Mouse (Mus musculus) liver, embryonic 16.5 days (tissue): ENCODE measurements around the gene Zeb2. TPM values are rescaled to one million over a fixed set of nuclear protein-coding genes. Genes with fewer than 3 reads are reported as not detected.

Experiments
- ATAC-seq: fragments of 200-750 bp; cut with Nextera tagmentation; 2 replicates; pipeline ENCODE4 v1.8.0; 2017; ENCODE audit warnings: low read depth, mild to moderate bottlenecking, moderate number of reproducible peaks, moderate library complexity
- H3K27ac ChIP-seq: fragments of 300-500 bp; sonication (generic); 2 replicates; pipeline ENCODE4 v1.5.1; 2014; ENCODE audit warnings: mild to moderate bottlenecking, low read length
- H3K27me3 ChIP-seq: fragments of 300-500 bp; sonication (generic); 2 replicates; pipeline ENCODE4 v1.6.1; 2014; ENCODE audit warnings: low read depth, low read length, mixed read lengths; ENCODE audit not compliant: control insufficient read depth, insufficient read depth
- H3K36me3 ChIP-seq: fragments of 300-500 bp; sonication (generic); 2 replicates; pipeline ENCODE4 v1.6.1; 2014; ENCODE audit warnings: mild to moderate bottlenecking; ENCODE audit not compliant: control insufficient read depth, insufficient read depth
- H3K4me1 ChIP-seq: fragments of 300-500 bp; sonication (generic); 2 replicates; pipeline ENCODE4 v1.6.1; 2014; ENCODE audit warnings: low read depth, low read length, mixed read lengths; ENCODE audit not compliant: control insufficient read depth
- H3K4me2 ChIP-seq: fragments of 300-500 bp; sonication (generic); 2 replicates; pipeline ENCODE4 v1.6.1; 2014; ENCODE audit warnings: low read depth, low read length, mixed read lengths
- H3K4me3 ChIP-seq: fragments of 300-500 bp; sonication (generic); 2 replicates; pipeline ENCODE4 v1.5.1; 2014; ENCODE audit warnings: low read depth, mild to moderate bottlenecking, low read length
- H3K9ac ChIP-seq: fragments of 300-500 bp; sonication (generic); 2 replicates; pipeline ENCODE4 v1.6.1; 2014; ENCODE audit warnings: low read depth, low read length
- H3K9me3 ChIP-seq: fragments of 300-500 bp; sonication (generic); replicated peaks from 2 replicates; pipeline ENCODE4 v1.6.1; 2016; ENCODE audit warnings: low read length; ENCODE audit not compliant: control insufficient read depth
- WGBS: fragments of 180-500 bp; shearing (Covaris S2); extraction: QIAGEN DNeasy Blood & Tissue Kit; methylation state at CpG from one replicate; pipeline ENCODE4 v1.1.7; 2014; ENCODE audit not compliant: insufficient replicate concordance; 5-methylcytosine and 5-hydroxymethylcytosine counted together
- polyA plus RNA-seq: library from polyadenylated mRNA; unstranded; fragments of >200 nt; fragmentation: Nextera tagmentation; extraction: Ambion mirVana; gene quantifications from 2 replicates; pipeline ENCODE4 v1.2.1, GENCODE M21; 2015

The Zeb2 gene
- polyA plus RNA-seq, 1 experiment from 2014 or later: 12.1 TPM

GRCm38 (mm10) chr2:45096638-45097247 lies 20.5 kb downstream of the Zeb2 start:
- Histone ChIP-seq H3K9ac (no peak overlapping the region), H3K9me3 (no peaks in the 10 kb centered on the region), H3K4me2 (no peak overlapping the region), H3K27me3 (no peaks in the 10 kb centered on the region), H3K4me1 (peaks cover 29% of the 10 kb centered on the region), H3K4me3 (no peak overlapping the region), H3K27ac (no peak overlapping the region), H3K36me3 (peaks cover 6% of the 10 kb centered on the region)
- no peak for ATAC-seq
- WGBS: 64% methylated on average over 10 of the region's 10 CpGs

- Histone ChIP-seq H3K27me3 (no peaks in the 10 kb centered on the region), H3K9me3 (no peaks in the 10 kb centered on the region), H3K4me3 (no peak overlapping the region), H3K4me2 (no peak overlapping the region), H3K9ac (no peak overlapping the region), H3K36me3 (peaks cover 6% of the 10 kb centered on the region), H3K4me1 (peaks cover 22% of the 10 kb centered on the region), H3K27ac (no peak overlapping the region)
- no peak for ATAC-seq
- WGBS: 71% methylated on average over 9 of the region's 9 CpGs
Measured at GRCm38 (mm10) chr2:45095825-45096224, 21.4 kb downstream of the Zeb2 start.

DNA sequence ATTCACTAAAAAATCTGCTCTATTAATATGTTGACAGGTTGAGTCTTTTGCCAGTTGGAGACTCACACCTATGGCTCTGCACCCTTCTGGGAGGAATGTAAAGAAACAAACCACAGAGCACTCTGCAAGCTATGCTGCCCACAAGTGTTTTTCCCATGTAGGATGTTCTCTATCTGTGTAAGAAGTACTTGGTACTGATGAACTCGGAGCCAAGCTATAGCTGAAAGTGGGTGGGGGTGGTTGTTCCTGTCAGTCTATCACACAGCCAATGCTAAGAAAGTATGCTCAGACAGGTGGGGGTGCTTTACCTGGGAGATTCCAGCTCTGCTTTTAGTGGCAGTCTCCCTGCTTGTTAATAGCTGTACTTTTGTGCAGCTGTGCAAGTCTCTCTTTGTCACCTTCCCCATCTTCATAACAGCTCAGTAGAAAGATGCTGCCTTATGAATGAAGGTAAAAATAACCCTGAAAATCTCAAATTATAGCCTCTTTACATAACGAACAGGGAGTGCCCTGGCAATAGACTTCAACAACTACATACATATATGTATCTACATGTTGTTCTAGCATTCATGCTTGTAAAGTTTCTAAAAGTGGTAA lies 22.7 kb downstream of the Zeb2 start:
- H3K27me3 ChIP-seq: no peaks in the 10 kb centered on the region
- H3K27ac ChIP-seq: no peak overlapping the region
- no peak overlapping the region for H3K4me3 ChIP-seq
- peaks cover 11% of the 10 kb centered on the region for H3K4me1 ChIP-seq
- ATAC-seq: no peak
- H3K36me3 ChIP-seq: peaks cover 6% of the 10 kb centered on the region
- no peak overlapping the region for H3K9ac ChIP-seq
- no peak overlapping the region for H3K4me2 ChIP-seq
- 68% methylated on average over 2 of the region's 2 CpGs for WGBS
- no peaks in the 10 kb centered on the region for H3K9me3 ChIP-seq

DNA sequence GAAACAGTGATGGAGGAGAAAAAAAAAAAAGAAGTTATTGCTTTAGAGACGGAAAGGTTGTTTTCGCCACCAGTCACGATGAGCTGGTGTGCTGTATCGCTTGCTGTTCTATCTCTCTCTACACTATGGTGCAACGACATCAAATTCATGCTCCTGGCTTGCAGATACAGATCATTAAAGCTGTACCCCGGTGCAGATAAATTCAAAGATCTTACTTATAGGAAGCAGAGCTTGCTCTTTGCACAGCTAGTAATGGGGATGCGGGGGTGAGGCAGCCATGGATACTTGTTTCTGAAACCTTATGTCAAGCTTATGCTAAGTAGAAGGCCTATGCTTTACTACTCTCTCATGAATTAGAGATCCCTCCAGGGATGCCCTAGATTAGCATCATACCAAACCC lies 23.7 kb downstream of the Zeb2 start:
- ATAC-seq: no peak
- Histone ChIP-seq H3K4me3 (no peak overlapping the region), H3K4me2 (no peak overlapping the region), H3K27me3 (no peaks in the 10 kb centered on the region), H3K9ac (no peak overlapping the region), H3K4me1 (peaks cover 12% of the 10 kb centered on the region), H3K27ac (no peak overlapping the region), H3K9me3 (no peaks in the 10 kb centered on the region), H3K36me3 (peaks cover 3% of the 10 kb centered on the region; the same call in 1 of the 2 replicates)
- 87% methylated on average over 7 of the region's 7 CpGs for WGBS

DNA sequence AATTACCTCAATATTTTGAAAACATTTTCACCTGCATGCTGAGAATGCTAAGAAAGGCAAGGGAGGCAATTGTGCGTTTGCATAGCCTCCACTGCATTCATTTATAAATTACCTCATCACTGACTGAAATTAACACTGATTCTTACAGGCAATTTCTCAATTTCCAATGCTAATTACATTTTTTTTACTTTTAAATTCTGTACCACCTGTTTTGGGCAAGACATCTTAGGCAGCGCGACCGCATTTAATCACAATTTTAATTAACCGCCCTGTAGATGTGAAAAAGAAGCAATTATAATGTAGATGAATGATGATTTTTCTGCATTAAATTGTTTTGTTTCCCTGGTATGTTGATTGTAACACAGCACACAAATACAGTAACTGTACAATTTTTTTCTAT lies 24.5 kb downstream of the Zeb2 start:
- no peak overlapping the region for H3K27ac ChIP-seq
- ATAC-seq: no peak
- peaks cover 3% of the 10 kb centered on the region; the same call in 1 of the 2 replicates for H3K36me3 ChIP-seq
- H3K27me3 ChIP-seq: no peaks in the 10 kb centered on the region
- WGBS: 92% methylated on average over 5 of the region's 5 CpGs
- H3K9ac ChIP-seq: no peak overlapping the region
- H3K9me3 ChIP-seq: no peaks in the 10 kb centered on the region
- peaks cover 11% of the 10 kb centered on the region for H3K4me1 ChIP-seq
- H3K4me2 ChIP-seq: no peak overlapping the region
- H3K4me3 ChIP-seq: no peak overlapping the region

DNA sequence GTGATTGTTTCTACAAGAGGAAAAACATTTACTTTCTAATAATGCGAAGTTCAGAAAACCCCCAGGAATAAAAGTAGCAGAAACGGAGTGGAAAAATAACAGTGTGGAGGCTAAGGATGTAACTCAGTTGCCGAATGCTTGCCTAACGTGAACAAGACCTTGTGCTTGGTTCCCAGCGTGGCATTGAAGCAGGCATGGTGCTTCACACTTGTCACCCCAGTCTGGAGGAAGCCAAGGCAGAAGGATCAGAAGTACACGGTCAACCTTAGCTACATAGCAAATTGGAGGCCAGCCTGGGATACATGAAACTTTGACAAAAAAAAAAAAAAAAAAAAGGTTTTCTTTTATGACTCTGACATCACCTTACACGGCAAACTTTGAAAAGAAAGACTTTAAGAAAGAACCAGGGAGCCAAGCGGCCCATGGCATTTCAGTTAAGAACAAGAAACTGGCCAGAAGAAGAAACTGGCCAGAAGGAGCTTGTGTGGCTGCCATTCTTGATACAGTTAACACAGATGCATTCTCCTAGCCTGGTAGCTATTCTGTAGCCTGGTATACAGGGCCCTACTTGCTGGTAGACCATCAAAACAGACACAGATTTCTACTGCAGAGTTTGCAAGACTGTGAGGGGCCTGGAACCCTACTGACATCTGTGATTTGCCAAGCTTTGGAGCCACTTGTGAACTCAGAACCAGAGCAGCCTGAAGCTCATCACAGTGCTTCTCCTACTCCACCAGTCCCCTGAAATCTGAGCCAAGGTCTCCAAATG lies 26.5 kb downstream of the Zeb2 start:
- H3K4me2 ChIP-seq: no peak overlapping the region
- no peaks in the 10 kb centered on the region for H3K9me3 ChIP-seq
- H3K9ac ChIP-seq: no peak overlapping the region
- ATAC-seq: no peak
- no peak overlapping the region for H3K4me3 ChIP-seq
- H3K27ac ChIP-seq: no peak overlapping the region
- H3K36me3 ChIP-seq: peaks cover 3% of the 10 kb centered on the region; the same call in 1 of the 2 replicates
- H3K4me1 ChIP-seq: peaks cover 12% of the 10 kb centered on the region
- no peaks in the 10 kb centered on the region for H3K27me3 ChIP-seq
- WGBS: 79% methylated on average over 8 of the region's 8 CpGs

GRCm38 (mm10) chr2:45089251-45089530 lies 28.0 kb downstream of the Zeb2 start:
- Histone ChIP-seq H3K9ac (no peak overlapping the region), H3K27ac (no peak overlapping the region), H3K4me1 (peaks cover 12% of the 10 kb centered on the region), H3K4me3 (no peak overlapping the region), H3K9me3 (no peaks in the 10 kb centered on the region), H3K27me3 (no peaks in the 10 kb centered on the region), H3K4me2 (no peak overlapping the region), H3K36me3 (peaks cover 3% of the 10 kb centered on the region; the same call in 1 of the 2 replicates)
- ATAC-seq: no peak
- WGBS: 53% methylated on average over 3 of the region's 3 CpGs

GRCm38 (mm10) chr2:45088435-45089250 lies 28.6 kb downstream of the Zeb2 start:
- Histone ChIP-seq H3K9ac (no peak overlapping the region), H3K27ac (no peak overlapping the region), H3K4me2 (no peak overlapping the region), H3K36me3 (peaks cover 3% of the 10 kb centered on the region; the same call in 1 of the 2 replicates), H3K4me3 (no peak overlapping the region), H3K4me1 (peaks cover 12% of the 10 kb centered on the region), H3K9me3 (no peaks in the 10 kb centered on the region), H3K27me3 (no peaks in the 10 kb centered on the region)
- WGBS: 56% methylated on average over 15 of the region's 15 CpGs
- no peak for ATAC-seq
